Mouse (Mus musculus) left cerebral cortex, postnatal 4 days (tissue): ENCODE results near the gene Zbtb7a. TPM values are rescaled to one million over a fixed set of nuclear protein-coding genes. Genes with fewer than 3 reads are reported as not detected.
A peak's percentile ranks its signal among the peaks of the same experiment; 100 is the strongest.

Source experiments
- DNase-seq: peaks from one replicate; pipeline ENCODE4 v3.0.0-alpha.2; 2022
- intact Hi-C: fragments of 180-260 bp; cut with DNase I; formaldehyde crosslinking; loops from one replicate; pipeline ENCODE4 v1.15.1; 2025
- total RNA-seq, 2 experiments: library from RNA; stranded (reverse); gene quantifications; 2 replicates each; pipeline ENCODE4 v1.2.3; 2021

Gene Zbtb7a
- total RNA-seq, 2 experiments from 2014 or later, result 23.3 to 24.7 TPM

DNA sequence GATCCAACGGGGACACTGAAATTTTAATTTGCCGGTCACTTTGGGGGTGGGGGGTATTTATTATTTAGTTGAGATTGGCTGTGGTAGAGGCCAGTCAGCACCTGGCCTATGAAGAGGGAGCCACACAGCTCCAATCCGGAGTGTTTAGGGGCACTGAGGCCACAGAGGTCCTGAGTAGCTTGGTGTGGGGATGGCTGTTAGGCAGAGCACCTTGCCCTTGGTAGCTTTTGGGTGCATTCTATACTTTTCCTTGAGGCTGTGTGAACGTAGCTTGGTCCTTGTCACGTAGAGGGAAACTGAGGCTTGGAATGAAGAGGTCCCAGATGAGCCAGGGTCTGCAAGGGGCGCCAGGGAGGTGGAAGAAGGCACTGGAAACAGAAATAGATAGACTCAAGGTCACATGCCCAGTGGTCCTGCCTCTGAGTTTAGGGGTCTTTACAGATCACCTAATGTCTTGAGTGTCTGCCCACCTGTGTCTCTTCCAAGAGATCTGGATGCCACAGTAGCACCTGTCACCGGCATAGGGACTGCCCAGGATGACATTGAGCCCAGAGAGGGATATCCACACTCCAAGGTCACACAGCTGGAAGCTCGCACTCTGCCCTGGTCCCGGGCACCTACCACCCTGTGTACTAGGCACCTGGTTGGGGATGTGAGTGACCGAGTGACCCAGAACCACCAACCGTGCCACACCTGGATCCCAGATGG is 4.0 kb downstream of the Zbtb7a start:
- intact Hi-C loops, result no loop called here
- DNase-seq, result no peak

DNA sequence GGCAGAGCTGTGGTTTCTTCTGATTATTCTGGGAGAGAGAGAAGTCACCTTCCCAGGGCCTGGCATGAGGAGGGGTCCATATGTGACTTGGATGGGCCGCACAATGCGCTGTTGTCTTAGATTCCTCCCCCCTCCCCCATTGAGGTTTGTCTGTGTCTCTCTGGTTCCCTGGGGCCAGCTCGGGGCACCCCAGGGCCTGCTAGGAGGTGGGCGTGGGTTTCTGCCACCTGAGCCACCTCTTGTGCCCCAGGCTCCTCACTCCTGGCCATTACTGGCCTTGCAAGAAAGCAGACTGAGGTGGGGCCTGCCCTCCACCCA is 4.5 kb downstream of the Zbtb7a start:
- no peak for DNase-seq
- intact Hi-C loops, result no loop called here

DNA sequence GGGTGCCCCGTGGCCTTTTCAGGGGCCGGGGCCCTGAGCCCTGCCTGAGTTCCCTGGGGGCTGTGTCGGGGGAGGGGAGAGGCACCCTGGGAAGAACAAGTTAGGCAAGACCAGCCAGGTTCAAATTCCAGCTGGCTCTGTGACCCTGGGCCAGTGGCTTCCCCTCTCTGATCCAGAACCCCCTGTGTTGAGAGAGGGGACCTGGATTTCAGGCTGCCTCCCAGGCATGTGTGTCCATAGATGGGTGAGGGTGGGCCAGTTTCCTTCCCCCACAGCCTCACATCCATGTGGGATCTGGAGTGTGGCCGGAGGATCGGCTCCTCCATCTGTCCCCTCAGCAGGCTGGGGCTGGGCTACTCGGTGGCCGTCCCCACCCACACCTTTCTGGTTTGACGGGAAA is 5.0 kb downstream of the Zbtb7a start:
- DNase-seq, result no peak
- intact Hi-C loops, result no loop called here

DNA sequence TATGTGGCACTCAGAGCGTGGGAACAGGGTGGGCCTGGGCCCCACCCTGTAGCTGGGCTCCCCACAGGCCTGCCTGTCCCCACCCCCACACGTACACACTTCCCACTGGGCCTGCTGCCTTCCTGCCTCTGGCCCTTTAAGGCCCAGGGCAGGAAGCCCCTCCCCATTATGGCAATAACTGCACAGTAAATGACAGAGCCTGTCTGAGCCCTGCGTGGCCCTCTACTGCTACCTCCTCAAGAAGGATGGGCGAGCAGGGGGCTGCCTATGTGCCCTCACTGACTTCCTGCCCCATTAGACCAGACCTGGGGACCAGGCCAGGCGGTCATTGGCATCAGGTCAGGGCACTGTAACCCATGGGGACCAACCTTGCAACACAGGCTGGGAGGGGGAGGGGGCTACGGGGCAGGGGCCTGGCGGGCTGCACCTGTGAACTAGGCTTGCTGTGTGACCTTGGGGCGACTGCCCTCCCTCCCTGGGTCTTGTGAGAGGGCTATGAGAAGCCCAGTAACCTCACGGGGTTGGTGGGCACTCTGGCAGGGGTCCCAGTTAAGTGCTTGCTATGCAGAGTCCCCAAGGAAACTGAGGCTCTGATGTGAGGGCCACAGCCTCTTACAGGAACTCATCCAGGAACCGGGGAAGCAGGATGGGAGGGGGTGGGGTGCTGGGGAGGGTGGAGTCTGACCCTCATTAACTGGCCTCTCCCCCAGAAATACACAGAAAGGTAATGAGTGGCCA is 5.9 kb downstream of the Zbtb7a start:
- intact Hi-C loops, result no loop called here
- DNase-seq, result no peak

DNA sequence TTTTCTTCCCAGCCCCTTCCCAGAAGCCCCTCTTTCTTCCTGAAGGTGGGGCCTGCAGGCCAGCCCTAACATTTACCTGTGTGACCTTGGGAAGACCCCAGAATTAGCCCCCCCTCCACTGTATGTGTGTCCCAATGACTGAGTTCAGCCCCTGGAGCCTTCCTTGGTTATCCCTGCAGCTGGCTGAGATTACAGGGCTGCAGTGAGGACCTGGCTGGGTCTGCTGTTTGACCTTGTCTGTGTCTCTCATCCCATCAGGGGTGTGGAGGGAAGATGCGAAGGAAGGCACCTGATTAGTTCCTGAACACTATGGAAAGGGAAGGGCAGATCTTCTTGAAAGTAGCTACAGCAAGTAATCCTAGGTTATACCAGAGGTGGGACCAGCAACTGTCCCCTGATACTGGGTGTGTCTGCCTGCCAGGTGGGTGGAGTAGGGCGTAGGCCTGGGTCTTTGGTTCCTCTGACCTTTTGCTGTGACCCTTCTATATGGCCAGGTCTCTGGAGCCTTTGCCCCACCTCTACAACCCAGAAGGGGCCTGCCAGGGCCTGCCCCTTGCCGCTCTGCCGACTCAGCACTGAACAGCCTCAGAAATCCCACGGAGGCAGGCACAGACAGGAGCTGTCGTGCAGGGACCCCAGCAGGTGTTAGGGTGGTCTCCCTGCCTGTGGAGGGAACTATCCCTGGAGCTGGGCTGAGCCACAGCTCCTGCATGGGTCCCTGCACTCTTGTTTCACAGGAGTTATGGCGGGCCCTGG is 6.6 kb downstream of the Zbtb7a start:
- intact Hi-C loops, result no loop called here
- no peak for DNase-seq

DNA sequence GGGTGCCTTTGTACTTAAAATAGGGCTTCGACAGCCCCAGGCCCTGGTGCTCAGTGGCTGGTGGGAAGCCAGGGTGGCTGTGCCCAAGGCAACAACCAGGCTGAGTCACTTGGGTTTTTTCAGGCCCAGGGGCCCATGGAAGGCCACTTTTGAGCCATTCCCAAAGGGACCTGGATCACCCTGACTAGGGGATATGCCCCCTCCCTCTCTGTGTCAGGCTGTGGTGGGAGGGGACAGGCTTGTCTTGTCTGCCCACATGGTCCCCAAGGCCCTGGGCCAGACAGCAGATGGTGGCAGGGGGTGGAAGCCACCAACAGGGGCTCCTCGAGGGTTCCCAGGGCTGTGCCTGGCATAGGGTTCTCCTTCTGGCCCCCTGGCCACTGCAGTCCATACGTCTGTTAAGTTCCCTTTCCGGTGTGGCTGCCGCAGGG is 7.5 kb downstream of the Zbtb7a start:
- DNase-seq, result peak; percentile 64
- intact Hi-C loops, result no loop called here

DNA sequence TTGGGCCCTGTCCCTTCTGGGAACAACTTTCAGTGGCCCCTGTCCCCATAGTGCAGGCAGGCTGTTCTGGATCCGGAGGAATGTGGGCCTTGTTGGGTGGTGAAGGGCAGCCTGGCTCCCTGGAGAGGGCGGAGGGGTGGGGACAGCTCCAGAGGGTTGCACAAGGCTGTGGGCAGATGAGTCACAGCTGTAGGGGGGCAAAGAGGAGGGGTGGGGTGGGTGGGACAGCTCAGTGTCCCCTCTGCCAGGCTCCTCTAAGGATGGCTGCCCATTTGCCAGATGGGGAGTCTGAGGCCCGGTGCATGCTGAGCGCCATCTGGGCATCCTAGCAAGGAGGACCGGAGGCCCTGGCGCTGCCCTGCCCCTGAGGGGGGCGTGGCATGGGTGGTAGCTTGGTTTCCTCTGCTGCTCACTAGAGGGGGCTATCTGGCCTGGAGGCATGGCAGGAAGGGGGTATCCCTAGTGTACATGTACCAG is 8.2 kb downstream of the Zbtb7a start:
- no peak for DNase-seq
- intact Hi-C loops, result no loop called here

DNA sequence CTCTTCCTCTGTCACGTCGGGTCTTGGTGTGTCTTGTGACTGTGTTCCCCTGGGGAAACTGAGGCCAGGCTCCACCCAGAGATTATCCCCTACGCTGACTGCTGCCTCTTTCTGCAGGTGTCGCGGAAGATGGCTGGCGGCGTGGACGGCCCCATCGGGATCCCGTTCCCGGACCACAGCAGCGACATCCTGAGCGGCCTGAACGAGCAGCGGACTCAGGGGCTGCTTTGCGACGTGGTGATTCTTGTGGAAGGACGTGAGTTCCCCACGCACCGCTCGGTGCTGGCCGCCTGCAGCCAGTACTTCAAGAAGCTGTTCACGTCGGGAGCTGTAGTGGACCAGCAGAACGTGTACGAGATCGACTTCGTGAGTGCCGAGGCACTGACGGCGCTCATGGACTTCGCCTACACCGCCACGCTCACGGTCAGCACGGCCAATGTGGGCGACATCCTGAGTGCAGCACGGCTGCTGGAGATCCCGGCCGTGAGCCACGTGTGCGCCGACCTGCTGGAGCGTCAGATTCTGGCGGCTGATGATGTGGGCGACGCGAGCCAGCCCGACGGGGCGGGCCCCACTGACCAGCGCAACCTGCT is 8.9 kb downstream of the Zbtb7a start:
- intact Hi-C loops, result no loop called here
- no peak for DNase-seq

DNA sequence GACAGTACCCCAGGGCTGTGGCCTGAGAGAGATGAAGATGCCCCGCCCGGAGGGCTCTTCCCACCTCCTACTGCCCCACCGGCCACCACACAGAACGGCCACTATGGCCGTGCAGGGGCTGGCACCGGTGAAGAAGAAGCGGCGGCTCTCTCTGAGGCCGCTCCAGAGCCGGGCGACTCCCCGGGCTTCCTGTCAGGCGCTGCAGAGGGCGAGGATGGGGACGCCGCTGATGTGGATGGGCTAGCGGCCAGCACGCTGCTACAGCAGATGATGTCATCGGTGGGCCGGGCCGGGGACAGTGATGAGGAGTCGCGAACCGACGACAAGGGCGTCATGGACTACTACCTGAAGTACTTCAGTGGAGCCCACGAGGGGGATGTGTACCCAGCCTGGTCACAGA is 9.6 kb downstream of the Zbtb7a start:
- DNase-seq, result no peak
- intact Hi-C loops, result no loop called here

DNA sequence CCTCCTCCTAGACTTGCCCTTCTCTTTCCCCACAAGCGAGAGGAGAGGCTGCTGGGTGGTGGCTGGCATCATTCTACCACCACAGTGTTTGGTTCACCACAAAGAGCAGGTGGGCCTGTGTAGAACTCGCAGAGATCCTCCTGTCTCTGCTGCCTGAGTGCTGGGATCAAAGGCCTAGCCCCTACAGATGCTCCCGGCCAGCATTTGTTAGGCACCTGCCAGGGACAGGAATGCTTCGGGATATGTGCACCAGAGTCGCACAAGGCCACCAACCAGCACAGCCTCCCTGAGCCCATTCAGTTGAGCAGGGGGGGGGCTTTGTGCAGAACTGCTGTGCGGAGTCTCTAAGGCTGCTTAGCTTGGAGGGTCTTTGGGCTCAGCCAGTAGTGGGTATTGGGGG is 10.3 kb downstream of the Zbtb7a start:
- no peak for DNase-seq
- intact Hi-C loops, result no loop called here

DNA sequence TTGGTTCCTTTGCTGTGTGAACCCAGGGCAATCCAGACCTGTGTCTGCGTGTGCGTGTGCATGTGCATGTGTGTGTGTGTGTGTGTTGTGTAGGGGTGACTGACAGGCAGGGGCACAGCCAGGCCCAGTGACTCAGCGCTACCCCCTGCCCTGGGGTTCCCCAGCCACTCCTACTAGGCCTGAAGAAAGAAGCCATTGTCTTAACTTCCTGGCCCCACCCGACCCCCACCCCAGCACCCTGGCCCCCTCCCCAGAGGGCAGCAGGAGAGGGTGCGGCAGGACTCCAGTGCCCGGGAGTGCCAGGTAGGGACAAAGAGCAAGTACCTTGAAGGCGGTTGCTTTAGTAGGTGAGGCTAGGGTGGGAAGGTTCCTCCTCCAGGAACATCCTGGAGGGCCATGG is 10.8 kb downstream of the Zbtb7a start:
- intact Hi-C loops, result no loop called here

DNA sequence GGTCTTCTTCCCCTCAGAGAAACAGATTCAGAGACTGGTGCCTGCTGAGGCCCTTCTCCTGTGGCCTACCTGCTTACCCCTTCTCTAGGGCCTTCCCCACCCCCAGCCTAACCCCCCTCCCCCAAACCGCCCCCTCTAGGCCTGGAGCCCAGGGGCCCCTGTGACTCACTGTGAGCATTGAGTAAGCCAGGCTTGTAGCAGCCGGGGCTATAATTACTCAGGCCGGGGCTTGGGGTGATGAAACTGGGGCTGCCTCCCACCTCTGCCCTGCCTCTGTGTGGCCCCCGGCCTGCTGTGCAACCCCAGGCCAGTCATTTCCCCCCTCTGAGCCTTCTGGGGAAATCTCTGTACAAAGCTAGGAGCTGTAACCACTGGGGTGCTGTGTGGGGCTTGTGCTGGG is 11.3 kb downstream of the Zbtb7a start:
- intact Hi-C loops, result no loop called here
- no peak for DNase-seq

More for the DNA sequence above, 10.8 kb downstream of the Zbtb7a start:
- DNase-seq, result no peak

DNA sequence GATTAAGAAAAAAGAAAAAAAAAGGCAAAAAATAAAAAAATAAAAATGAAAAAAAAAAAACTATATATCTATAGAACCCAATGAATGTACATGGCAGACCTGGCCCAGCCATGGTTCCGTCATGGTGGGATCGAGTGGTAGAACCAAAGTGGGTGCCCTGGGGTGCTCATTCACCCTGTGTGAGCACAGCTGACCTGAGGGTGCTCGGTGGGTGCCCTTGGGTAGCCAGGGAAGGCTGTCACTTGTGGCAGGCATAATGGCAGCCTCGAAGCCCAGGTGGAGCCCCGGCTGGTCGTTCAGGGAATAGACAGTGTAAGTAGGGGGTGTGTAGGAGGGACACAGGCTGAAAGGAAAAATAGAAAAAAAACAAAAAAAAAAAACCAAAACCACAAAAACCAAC is 16.2 kb downstream of the Zbtb7a start:
- no peak for DNase-seq
- intact Hi-C loops, result no loop called here

DNA sequence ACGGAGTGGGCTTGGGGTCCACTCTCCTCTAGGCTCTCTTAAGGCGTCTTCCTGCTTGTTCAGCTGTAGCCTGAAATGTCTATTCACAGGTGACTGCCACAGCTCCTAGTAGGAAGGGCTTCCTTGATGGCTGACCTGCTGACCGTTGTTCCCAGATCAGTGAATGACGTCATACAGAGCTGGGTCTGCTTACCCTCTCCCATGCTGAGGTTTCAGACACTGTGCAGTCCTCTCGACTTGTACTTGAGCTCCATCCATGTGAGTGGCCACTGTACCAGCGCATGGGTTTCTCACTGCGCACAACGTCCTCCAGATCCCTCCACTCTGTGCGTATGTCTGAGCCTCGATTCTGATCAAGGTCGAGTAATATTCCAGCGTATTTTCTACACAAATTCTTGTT is 17.6 kb downstream of the Zbtb7a start:
- DNase-seq, result no peak
- intact Hi-C loops, result no loop called here

DNA sequence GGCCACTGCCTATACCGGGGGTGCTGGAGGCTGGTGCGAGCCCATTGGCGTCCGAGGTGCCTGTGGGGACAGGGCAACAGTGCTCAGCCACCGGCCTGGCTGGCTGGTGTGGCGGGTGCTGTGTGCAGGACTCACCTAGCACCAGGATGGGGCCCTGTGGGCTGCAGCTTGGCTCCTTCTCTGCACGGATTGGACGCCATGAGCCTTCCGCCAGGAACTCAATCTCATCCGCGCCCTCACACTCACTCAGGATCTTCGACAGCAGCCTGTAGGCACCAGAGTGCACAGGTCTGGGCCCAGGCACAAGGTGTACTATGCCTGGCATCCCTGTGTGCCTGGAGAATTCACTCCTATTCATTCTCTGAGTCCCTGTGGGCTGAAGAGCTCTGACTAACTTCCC is 19.3 kb downstream of the Zbtb7a start:
- intact Hi-C loops, result no loop called here

DNA sequence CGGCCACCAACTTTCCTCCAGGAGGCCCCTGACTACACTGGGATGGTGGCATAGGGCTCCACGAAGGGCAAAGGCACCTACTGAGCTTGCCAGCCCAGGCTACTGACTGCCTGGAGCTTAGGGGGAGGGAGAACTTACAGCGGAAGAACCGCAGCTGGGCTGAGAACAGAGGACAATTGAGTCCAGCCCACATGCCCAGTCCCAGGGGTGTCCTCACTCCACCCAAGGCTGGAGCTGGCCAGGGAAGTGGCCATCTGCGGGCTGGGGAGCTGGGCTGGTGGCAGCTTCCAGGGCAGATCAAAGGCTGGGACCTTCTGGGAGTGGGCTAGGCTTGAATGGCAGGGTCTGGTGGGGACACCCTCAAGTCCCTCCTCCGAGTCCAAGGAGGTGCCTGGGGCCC is 19.7 kb downstream of the Zbtb7a start:
- intact Hi-C loops, result no loop called here
- no peak for DNase-seq

More for the DNA sequence above, 19.3 kb downstream of the Zbtb7a start:
- no peak for DNase-seq

DNA sequence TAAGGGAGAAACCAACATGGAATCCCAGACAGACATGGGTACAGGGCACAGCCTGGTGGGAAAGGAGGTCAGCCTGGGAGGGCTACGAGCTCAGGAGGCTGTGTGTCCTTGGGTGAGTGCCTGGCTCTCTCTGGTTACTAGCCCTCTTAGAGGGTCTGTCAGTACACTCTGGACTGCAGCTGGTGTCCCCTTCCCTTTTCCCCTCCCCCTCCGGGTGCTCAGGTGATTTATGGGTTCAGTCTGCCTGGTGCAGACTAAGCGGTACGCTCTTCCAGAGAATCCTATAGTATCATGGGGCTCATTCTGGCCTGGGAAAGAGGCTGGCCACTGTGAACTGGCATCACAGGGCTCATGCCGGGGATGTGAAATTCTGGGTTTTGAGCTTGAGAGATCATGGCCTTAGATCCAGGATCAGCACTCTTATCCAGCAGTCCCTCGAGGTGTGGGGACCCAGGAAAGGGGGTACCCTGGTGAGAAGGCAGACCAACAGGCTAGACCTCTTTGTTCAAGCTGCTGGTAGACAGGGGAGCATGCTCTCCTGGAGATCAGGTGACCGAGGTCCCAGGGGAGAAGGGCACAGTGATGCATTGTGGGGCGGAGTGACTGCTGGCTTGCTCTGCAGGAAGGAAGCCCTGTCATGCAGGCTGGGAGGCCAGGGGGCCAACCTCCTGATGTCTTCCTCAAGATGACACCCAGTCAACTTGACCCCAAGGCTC is 26.7 kb downstream of the Zbtb7a start:
- intact Hi-C loops, result no loop called here
- DNase-seq, result no peak

DNA sequence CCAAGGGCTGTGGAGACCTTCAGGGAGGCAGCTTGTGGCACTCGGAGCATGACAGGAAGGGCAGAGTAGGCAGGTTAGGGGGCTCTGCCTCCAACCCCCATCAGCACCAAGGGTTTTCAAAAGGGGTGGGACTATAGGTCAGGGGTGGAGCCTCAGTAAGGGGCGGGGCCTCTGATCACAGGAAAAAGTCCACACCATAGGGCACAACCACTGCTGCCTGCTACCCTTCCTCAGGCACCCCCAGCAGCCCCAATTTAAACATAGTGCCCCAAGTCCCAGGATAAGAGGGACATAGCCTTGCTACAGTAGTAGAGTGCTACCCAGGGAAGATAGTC is 27.3 kb downstream of the Zbtb7a start:
- DNase-seq, result no peak
- intact Hi-C loops, result no loop called here

DNA sequence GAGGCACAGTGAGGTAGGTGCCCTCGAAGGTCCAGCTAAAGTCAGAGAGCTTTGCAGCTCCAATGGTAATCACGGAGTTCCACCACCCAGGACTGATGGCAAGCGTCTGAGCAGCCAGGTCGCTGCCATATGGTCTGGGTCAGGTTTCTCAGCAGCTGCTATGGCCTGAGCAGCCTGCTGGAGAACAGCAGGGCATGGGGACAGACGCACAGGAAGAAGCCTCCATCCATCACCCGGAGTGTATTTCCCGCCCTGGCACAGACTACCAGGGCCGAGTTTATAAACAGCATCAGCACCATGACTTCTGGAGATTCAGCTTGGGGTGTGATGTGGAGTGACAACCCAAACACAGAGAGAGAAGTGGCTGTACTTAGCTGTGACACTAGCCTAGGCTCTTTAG is 30.1 kb downstream of the Zbtb7a start:
- DNase-seq, result no peak
- intact Hi-C loops, result no loop called here

DNA sequence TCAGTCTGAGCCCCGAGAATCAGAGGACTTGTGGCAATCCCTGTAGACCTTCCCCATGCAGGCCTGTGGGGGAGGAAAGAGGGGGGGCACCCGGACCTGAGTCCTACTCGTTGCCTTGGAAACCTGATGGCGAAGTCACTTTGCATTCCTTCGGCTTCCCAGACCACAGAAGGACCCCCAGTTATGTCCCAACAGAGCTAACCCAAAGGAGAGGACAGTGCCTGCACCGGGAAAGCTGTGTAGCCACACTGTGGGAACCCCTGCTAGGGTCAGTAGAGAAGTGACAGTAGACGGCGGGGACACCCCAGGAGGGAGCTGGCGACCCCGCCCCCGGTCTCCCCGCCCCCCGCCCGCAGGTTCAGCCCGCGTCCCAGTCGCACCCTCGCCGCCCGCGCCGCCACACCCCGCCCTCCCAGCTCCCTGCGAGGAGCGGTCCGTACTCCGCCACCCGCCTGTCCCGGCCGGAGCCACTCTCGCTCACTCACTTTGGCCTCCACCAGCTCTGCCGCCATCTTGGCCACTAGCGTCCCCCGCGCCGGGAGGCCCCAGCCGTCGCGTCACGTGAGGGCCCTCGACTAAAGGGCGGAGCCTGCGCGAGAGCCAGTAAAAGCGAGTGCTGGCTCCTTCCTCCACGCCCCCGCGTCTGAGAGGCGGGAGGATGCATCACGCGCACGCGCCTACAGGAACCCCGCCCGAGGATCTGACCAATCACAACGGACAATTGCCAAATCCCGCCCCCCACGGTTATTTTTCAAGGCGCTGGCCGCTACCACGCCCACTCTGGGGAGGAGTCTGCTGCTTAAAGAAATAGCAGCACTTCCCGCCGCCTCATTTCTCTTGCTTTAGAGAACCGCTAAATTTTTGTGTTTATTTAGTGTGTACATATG is 32.4 kb downstream of the Zbtb7a start, which contains the start of gene Pias4:
Gene Pias4, minus strand, starts transcription at position 724 of the 887 bp plus-strand sequence.
- peak; percentile 100 for DNase-seq
- intact Hi-C loops, result no loop called here
